Mouse (Mus musculus): ENCODE measurements around the gene Parva.

- TF ChIP-seq CTCF (IDR thresholded peaks at IDR 0.05; ENCODE audit: insufficient read depth, low read depth, low read length): no peak
- TF ChIP-seq POLR2A (IDR thresholded peaks at IDR 0.05; ENCODE audit: insufficient read depth, low read depth, low read length): no peak
Observed at GRCm38 (mm10) chr7:112491737-112492136, 64.4 kb downstream of the Parva start.
